Mouse (Mus musculus): ENCODE measurements around the gene Tarbp2. TPM values are rescaled to one million over a fixed set of nuclear protein-coding genes. Genes with fewer than 3 reads are reported as not detected.

The Tarbp2 gene
- polyA plus RNA-seq, 1 experiment, result 12.1 TPM

GRCm38 (mm10) chr15:102485853-102486252 lies 32.1 kb upstream of the Tarbp2 start:
- H3K4me1 ChIP-seq (ENCODE audit: control insufficient read depth), result no peaks in the 10 kb centered on the region; the same call in 1 of the 2 replicates
- TF ChIP-seq TAL1 (IDR thresholded peaks at IDR 0.05; ENCODE audit: low read length) (no peak), GATA1 (IDR thresholded peaks at IDR 0.05; ENCODE audit: low read length) (no peak)

GRCm38 (mm10) chr15:102487664-102488063 lies 30.3 kb upstream of the Tarbp2 start:
- H3K36me3 ChIP-seq (ENCODE audit: control insufficient read depth), result peaks cover 100% of the 10 kb centered on the region
- no peaks in the 10 kb centered on the region for H3K9me3 ChIP-seq (ENCODE audit: control insufficient read depth, low read length)
- H3K4me3 ChIP-seq (replicated peaks), result no peak overlapping the region
- no peak for TF ChIP-seq TAL1 (IDR thresholded peaks at IDR 0.05; ENCODE audit: low read length)
- TF ChIP-seq GATA1 (IDR thresholded peaks at IDR 0.05; ENCODE audit: low read length), result no peak
- H3K27me3 ChIP-seq (ENCODE audit: control insufficient read depth), result no peaks in the 10 kb centered on the region
- no peaks in the 10 kb centered on the region; the same call in 1 of the 2 replicates for H3K4me1 ChIP-seq (ENCODE audit: control insufficient read depth)

More at GRCm38 (mm10) chr15:102485853-102486252, 32.1 kb upstream of the Tarbp2 start:
- Histone ChIP-seq H3K27me3 (ENCODE audit: control insufficient read depth) (no peaks in the 10 kb centered on the region), H3K36me3 (ENCODE audit: control insufficient read depth) (peaks cover 98% of the 10 kb centered on the region), H3K4me3 (replicated peaks) (no peak overlapping the region), H3K9me3 (ENCODE audit: control insufficient read depth, low read length) (no peaks in the 10 kb centered on the region)

GRCm38 (mm10) chr15:102498322-102498721 lies 19.7 kb upstream of the Tarbp2 start:
- no peaks in the 10 kb centered on the region for H3K27me3 ChIP-seq (ENCODE audit: control insufficient read depth)
- H3K36me3 ChIP-seq (ENCODE audit: control insufficient read depth), result peaks cover 98% of the 10 kb centered on the region
- no peaks in the 10 kb centered on the region for H3K9me3 ChIP-seq (ENCODE audit: control insufficient read depth, low read length)
- peaks cover 6% of the 10 kb centered on the region for H3K4me1 ChIP-seq (ENCODE audit: control insufficient read depth)
- TF ChIP-seq GATA1 (IDR thresholded peaks at IDR 0.05; ENCODE audit: low read length), result no peak
- TF ChIP-seq TAL1 (IDR thresholded peaks at IDR 0.05; ENCODE audit: low read length), result no peak
- no peak overlapping the region for H3K4me3 ChIP-seq (replicated peaks)

GRCm38 (mm10) chr15:102499370-102499769 lies 18.6 kb upstream of the Tarbp2 start:
- Histone ChIP-seq H3K36me3 (ENCODE audit: control insufficient read depth) (peaks cover 98% of the 10 kb centered on the region), H3K4me3 (replicated peaks) (no peak overlapping the region), H3K27me3 (ENCODE audit: control insufficient read depth) (no peaks in the 10 kb centered on the region), H3K4me1 (ENCODE audit: control insufficient read depth) (peaks cover 5% of the 10 kb centered on the region), H3K9me3 (ENCODE audit: control insufficient read depth, low read length) (no peaks in the 10 kb centered on the region)
- no peak for TF ChIP-seq TAL1 (IDR thresholded peaks at IDR 0.05; ENCODE audit: low read length)
- TF ChIP-seq GATA1 (IDR thresholded peaks at IDR 0.05; ENCODE audit: low read length), result no peak

- TF ChIP-seq TAL1 (IDR thresholded peaks at IDR 0.05; ENCODE audit: low read length), result no peak
- TF ChIP-seq GATA1 (IDR thresholded peaks at IDR 0.05; ENCODE audit: low read length), result no peak
- Histone ChIP-seq H3K4me1 (ENCODE audit: control insufficient read depth) (peaks cover 5% of the 10 kb centered on the region), H3K4me3 (replicated peaks) (no peak overlapping the region), H3K27me3 (ENCODE audit: control insufficient read depth) (no peaks in the 10 kb centered on the region), H3K9me3 (ENCODE audit: control insufficient read depth, low read length) (no peaks in the 10 kb centered on the region), H3K36me3 (ENCODE audit: control insufficient read depth) (peaks cover 97% of the 10 kb centered on the region)
Measured at GRCm38 (mm10) chr15:102499851-102500250, 18.1 kb upstream of the Tarbp2 start.

GRCm38 (mm10) chr15:102500479-102500878 lies 17.5 kb upstream of the Tarbp2 start:
- H3K36me3 ChIP-seq (ENCODE audit: control insufficient read depth), result peaks cover 95% of the 10 kb centered on the region
- H3K27me3 ChIP-seq (ENCODE audit: control insufficient read depth), result no peaks in the 10 kb centered on the region
- TF ChIP-seq GATA1 (IDR thresholded peaks at IDR 0.05; ENCODE audit: low read length) (no peak), TAL1 (IDR thresholded peaks at IDR 0.05; ENCODE audit: low read length) (no peak)
- H3K4me3 ChIP-seq (replicated peaks), result no peak overlapping the region
- H3K4me1 ChIP-seq (ENCODE audit: control insufficient read depth), result peaks cover 5% of the 10 kb centered on the region
- H3K9me3 ChIP-seq (ENCODE audit: control insufficient read depth, low read length), result no peaks in the 10 kb centered on the region

- Histone ChIP-seq H3K4me1 (ENCODE audit: control insufficient read depth) (peaks cover 5% of the 10 kb centered on the region), H3K36me3 (ENCODE audit: control insufficient read depth) (peaks cover 88% of the 10 kb centered on the region), H3K9me3 (ENCODE audit: control insufficient read depth, low read length) (no peaks in the 10 kb centered on the region), H3K4me3 (replicated peaks) (no peak overlapping the region), H3K27me3 (ENCODE audit: control insufficient read depth) (no peaks in the 10 kb centered on the region)
- TF ChIP-seq GATA1 (IDR thresholded peaks at IDR 0.05; ENCODE audit: low read length), result no peak
- no peak for TF ChIP-seq TAL1 (IDR thresholded peaks at IDR 0.05; ENCODE audit: low read length)
Measured at GRCm38 (mm10) chr15:102501084-102501814, 16.7 kb upstream of the Tarbp2 start.

GRCm38 (mm10) chr15:102502254-102502840 lies 15.6 kb upstream of the Tarbp2 start:
- Histone ChIP-seq H3K36me3 (ENCODE audit: control insufficient read depth) (peaks cover 78% of the 10 kb centered on the region), H3K4me3 (replicated peaks) (no peak overlapping the region), H3K27me3 (ENCODE audit: control insufficient read depth) (no peaks in the 10 kb centered on the region; the same call in 1 of the 2 replicates), H3K9me3 (ENCODE audit: control insufficient read depth, low read length) (no peaks in the 10 kb centered on the region), H3K4me1 (ENCODE audit: control insufficient read depth) (peaks cover 5% of the 10 kb centered on the region)
- no peak for TF ChIP-seq TAL1 (IDR thresholded peaks at IDR 0.05; ENCODE audit: low read length)

- Histone ChIP-seq H3K36me3 (ENCODE audit: control insufficient read depth) (peaks cover 67% of the 10 kb centered on the region), H3K27me3 (ENCODE audit: control insufficient read depth) (peaks cover 3% of the 10 kb centered on the region), H3K4me3 (replicated peaks) (no peak within 1 kb of the TSS), H3K4me1 (ENCODE audit: control insufficient read depth) (peaks cover 5% of the 10 kb centered on the region), H3K9me3 (ENCODE audit: control insufficient read depth, low read length) (no peaks in the 10 kb centered on the region)
- TF ChIP-seq TAL1 (IDR thresholded peaks at IDR 0.05; ENCODE audit: low read length) (no peak), GATA1 (IDR thresholded peaks at IDR 0.05; ENCODE audit: low read length) (no peak)
Measured at GRCm38 (mm10) chr15:102503447-102503846, 14.5 kb upstream of the Tarbp2 start, which contains the start of gene Gm10337. Gm10337 (plus strand) TSS chr15:102503722.

Measured in erythroblast, embryonic 14.5 days (primary cell).